Mouse (Mus musculus) megakaryocyte, embryonic 14.5 days (primary cell): Measurements from ENCODE around the gene Dlgap5.

Experiments used
- FLI1 ChIP-seq: IDR thresholded peaks from 2 replicates; pipeline ENCODE4 v1.6.1; 2012; ENCODE audit warnings: low read length, inconsistent platforms, mixed read lengths
- GATA1 ChIP-seq: IDR thresholded peaks from 3 replicates; pipeline ENCODE4 v1.6.1; 2012; ENCODE audit warnings: mixed read lengths, low read length, inconsistent platforms, borderline replicate concordance

DNA sequence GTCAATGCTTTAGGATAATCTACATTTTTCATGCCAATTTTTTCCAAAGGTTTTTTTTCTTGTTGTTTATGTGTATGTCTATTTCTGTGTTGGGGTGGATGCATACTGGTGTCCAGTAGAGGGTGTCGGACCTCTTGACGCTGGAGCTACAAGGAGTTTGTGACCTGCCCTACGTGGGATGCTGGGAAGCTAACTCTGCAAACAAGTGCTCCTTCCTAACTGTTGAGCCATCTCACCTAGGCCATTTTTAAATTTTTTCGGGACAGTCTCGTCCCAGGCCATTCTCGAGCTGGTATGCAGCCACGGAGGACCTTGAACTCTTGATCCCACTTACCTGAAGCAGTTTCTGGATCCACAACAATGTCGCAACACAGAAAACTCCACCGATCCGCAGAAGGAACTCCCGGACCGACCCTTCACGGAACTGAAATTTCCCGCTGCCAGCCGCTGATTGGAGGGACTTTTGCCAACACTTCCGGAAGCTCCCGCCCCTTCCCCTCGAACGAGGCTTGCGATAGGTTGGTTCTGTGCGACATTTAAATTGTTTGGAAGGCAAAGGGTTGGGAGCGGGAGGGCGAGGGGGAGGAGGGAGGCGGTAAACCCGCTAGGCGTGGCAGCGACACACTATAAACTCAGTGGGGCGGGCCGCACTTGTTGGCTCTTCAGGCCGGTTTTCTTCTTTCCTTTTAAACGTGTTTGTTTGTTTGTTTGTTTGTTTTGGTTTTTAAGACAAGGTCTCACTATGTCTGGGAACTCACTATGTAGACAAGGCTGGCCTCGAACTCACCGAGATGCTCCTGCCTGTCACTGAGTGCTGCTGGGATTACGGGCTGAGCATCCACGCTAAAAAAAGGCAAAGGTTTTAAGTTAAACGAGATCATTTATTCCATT lies at the start of gene Dlgap5:
- TF ChIP-seq GATA1: no peak
- TF ChIP-seq FLI1: peak; percentile 86; the same call in 1 of the 2 replicates
